Mouse (Mus musculus) brain, adult 2 months (tissue): ENCODE results near the gene Wdr27.

ENCODE experiments used
- DNase-seq: peaks from one replicate; pipeline ENCODE4 v3.0.0; 2011; ENCODE audit warnings: low read depth, low spot score

Wdr27 gene

DNA sequence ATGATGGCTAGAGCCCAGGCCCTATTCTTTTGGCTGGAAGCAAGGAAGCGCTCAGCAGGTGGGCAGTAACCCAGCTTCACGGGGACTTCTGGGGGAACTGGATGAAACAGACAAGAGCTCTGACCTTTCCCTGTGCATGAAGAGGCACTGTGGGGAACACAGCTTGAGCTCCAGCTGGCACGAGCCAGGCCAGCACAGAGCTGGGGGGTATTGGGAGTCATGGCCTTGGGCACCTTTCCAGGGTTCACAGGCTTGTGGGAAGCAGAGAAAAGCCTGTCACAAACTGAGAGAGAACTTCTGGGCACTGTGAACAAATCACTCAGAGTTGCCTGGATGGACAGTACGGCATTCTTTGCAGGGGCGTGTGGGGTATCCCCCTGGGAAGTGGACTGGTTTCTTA, 118.0 kb downstream of the Wdr27 start:
- DNase-seq, result peak; percentile 12

DNA sequence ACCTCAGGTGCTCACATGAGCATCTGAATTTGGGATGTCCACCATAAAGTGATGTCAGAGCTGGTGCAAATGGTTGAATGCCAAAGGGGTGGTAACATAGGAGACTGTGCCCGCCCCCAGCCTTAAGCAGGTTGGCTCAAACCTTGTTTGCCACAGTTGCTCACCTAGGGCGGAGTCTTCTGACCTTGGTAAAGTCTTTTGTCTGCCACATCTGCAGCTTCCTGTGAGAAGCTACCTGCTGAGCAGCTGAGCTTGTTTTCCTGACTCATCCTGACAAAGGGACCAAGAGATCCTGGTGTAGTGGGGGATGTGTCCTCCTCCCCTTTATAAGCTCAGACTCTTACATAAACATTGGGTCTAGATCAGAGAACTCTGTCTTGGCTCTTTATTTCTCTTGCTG, 125.0 kb downstream of the Wdr27 start:
- DNase-seq, result no peak

DNA sequence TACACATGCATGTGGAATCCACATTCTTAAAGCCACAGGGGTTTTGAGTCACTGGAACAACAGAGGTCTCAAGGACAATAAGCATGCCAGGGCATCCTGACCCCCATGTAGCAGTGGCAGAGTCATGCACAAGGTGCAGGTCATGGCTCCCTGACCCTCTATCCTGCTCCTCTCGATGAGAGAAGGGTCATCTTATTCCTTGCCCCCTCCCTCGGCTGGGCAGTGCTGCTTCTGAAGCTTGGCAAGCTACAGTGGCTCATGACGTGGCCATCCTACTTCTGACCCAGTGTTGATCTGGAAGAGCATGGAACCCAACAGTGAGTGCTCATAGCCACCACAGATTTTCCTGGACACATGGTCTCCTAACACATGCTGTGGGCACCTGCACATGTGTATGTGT, 126.9 kb downstream of the Wdr27 start:
- DNase-seq, result no peak

DNA sequence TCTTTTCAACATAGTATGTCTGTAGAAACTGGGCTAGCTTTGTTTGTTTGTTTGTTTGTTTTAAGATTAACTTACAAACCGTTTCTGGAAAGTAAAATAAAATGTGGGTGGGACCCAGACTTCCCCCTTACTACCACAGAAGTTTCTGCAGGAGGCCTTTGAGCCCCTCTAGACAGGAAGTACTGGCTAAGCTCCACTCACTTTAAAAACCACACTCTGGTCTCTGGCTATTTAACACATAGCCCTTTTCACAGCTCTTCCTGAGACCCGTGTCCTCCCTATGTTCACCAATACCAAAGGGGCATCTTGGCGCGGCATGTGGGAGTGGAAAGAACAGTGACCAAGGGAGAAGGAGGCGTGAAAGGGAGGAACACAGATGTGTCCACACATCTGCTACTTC, 127.7 kb downstream of the Wdr27 start:
- DNase-seq, result no peak

DNA sequence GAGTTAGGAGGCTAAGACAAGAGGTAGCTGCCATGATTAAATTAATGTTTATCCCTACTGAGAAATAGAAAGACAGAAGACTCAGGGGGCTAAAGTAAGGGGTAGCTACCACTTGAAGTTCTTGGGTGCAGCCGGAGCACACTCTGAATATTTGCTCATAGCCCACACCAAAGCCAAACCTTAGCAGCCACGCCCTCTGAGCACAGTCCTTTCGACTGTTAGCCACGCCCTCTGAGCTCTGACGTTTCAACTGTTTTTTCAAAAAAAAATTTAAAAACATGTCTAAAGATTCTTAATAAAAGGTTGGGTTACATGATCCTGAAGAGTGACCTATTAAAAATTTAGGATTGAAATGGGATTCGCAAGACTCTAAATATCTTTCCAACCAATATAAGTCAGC, 130.3 kb downstream of the Wdr27 start:
- no peak for DNase-seq

- no peak for DNase-seq
Measured at GRCm38 (mm10) chr17:14812033-14812432, 130.9 kb downstream of the Wdr27 start.

GRCm38 (mm10) chr17:14806808-14807207, 136.2 kb downstream of the Wdr27 start:
- DNase-seq, result no peak

DNA sequence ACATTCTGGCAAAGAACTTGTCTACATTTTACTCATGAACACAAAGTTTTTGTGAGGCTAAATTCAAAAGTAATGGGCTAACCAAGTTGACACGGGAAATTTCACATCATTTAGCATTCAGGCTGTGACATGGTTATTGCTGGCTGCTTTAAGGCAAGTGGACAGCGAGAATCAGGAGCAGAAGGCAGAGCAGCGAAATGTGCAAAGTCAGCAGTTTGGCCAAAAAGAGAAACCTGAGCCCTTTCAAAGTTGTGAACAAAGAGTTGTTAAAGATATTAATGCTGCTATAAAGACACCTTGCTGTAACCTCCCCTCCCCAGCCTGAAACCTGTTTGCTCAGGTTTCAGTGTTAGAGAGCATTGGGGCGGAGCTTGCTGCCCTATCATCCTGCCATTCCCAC, 143.7 kb downstream of the Wdr27 start:
- DNase-seq, result no peak

DNA sequence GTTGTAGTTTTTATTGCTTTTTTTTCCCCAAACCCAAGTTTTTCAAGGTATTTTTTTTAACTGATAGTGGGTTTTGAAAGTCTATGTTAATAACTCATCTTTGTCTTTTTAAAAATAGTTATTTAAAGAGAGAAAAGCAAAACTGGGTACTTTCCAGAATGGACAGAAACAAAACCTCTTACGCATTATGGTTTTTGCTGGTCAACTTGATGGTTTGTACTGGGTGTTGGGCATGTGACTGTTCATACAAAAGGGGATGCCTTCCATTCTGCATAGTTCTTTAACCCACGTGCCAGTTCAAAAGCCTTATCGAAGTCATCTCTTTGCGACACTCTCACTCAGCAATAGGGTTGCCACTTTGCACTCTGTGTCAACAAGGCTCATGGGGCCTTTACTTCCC, 147.9 kb downstream of the Wdr27 start:
- no peak for DNase-seq

DNA sequence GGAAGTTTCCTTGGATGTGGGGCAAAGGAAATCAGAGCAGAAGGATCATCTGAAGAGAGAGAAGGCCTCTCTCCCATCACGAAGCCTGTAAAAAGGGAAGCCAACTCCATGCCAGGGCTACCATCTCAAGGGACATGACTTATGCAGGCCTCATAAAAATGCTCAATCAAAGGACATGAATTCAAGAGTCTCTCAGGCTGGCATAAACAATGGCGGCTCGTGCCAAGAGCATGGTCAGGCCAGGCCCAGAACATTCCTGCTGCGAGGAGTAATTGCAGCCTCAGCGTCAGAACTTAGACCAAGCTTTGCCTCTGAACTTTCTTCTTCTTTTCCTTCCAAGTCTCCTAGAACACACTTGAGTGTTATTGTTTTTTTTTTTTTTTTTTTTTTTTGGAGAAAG, 163.6 kb downstream of the Wdr27 start:
- DNase-seq, result no peak

DNA sequence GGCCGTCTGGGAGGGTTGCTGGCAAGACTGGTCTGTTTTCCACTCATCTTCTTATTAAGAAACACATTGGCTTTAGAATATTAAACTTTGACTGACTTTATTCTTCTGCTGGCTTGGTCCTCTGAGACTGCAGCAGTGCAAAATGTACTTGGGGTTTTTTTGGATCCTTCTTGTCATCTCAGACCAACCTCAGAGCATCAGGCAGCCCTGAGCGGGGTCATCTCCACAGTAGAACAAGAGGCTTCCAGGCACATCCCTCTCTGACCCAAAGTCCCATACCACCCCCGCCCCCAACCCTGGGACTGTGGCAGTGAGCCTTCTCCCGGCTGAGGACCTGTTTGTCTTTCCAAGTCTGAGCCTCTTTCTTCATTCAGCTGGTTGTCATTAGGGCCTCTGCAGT, 171.6 kb downstream of the Wdr27 start:
- no peak for DNase-seq

GRCm38 (mm10) chr17:14770377-14770776, 172.6 kb downstream of the Wdr27 start:
- no peak for DNase-seq
